Mouse (Mus musculus) G1E-ER4 (cell line): Measurements from ENCODE around the gene Cd28. TPM values are rescaled to one million over a fixed set of nuclear protein-coding genes. Genes with fewer than 3 reads are reported as not detected.

Experiments used
- GATA1 ChIP-seq: IDR thresholded peaks from one replicate; pipeline ENCODE4 v1.8.0; 2012; ENCODE audit warnings: low read length, inconsistent platforms
- polyA plus RNA-seq: library from polyadenylated mRNA; stranded (reverse); fragments of >175 nt; gene quantifications from 2 replicates; pipeline ENCODE4 v1.2.3, GENCODE M21; 2012

The Cd28 gene
- polyA plus RNA-seq, 1 experiment: not detected

DNA sequence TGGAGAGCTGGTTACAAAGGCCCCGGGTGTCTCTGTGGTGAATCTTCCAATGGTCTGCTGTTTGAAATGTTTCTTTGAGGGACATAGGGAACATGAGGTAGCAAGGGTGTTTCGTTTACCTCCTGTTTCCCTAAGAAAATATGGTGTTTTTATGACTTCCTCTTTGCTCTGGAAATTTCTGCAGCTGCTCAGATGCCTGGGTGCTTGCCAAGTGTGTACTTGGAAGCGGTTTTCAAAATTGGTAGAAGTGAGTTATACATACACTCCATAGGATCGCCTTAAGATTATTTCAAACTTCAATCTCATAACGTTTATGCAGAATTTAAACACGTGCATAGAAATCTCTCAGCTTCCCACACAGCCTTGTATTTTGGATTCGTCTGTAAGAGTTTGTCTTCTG is 29.1 kb downstream of the Cd28 start:
- TF ChIP-seq GATA1: no peak

DNA sequence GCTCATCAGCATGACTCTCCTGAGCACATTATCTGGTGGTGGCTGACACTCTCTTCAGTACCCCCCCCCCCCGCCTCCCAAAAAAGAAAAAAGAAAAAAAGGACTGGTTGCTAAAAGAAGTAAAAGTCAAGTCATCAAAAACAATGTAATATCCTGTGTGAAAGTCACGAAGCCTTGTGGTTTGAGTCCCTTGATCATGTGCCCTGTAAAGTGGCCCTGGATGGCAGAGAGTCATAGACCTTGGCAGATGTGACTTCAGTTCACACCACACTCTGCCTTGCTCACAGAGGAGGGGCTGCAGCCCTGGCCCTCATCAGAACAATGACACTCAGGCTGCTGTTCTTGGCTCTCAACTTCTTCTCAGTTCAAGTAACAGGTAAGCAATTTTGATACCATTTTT is 29.6 kb downstream of the Cd28 start:
- TF ChIP-seq GATA1: no peak

DNA sequence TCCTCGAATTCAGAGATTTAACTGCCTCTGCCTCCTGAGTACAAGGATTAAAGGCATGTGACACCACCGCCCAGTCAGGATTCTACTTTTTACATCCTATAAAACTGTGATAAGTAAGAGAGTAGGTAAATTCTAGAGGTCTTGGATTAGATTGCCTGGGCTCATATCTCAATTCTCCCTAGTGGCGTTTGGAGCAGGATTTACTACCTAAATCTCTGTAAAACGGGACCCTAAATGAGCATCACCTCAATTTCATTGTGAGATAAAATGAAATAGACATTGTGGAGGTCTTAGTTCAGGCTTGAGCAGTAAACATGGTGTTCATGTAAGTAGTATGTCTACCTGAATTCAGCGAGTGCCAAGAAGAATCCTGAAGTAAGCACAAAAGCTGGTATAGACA is 30.3 kb downstream of the Cd28 start:
- no peak for TF ChIP-seq GATA1

DNA sequence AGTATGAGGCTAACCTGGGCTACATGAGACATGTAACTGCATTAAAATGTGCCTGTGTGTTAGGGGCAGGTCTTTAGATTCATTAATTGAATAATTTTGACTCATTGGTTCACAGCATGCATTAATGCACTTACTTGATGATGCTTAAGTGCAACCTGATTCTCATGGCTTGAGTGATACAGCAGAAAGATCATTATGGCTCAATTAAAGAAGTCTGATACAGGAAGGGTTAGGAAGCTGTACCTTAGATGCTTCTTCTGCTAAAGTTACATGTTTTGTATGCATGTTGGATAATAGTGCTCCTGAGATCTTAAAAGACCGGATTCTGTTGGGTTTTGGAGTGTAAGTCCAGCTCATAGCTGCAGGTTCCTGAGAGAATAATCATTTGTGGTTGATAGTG is 31.7 kb downstream of the Cd28 start:
- TF ChIP-seq GATA1: no peak

DNA sequence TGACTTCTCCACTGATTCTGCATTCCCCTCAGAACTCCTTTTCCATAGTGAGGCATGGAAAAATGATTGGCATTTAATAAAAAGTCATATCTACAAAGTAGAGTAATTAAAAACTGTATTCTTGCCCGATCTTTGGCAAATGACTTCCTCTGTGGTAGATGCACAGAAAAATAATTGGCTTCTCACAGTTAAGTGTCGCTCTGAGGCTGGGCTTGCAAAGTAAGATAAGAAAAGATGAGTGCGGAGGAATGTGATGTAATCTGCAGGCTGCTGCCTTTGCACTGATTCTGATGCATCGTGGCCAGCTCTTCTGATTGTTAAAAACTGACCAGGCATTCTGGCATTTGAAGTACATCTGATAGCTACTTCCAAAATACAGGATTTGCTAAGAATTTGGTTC is 32.3 kb downstream of the Cd28 start:
- no peak for TF ChIP-seq GATA1

DNA sequence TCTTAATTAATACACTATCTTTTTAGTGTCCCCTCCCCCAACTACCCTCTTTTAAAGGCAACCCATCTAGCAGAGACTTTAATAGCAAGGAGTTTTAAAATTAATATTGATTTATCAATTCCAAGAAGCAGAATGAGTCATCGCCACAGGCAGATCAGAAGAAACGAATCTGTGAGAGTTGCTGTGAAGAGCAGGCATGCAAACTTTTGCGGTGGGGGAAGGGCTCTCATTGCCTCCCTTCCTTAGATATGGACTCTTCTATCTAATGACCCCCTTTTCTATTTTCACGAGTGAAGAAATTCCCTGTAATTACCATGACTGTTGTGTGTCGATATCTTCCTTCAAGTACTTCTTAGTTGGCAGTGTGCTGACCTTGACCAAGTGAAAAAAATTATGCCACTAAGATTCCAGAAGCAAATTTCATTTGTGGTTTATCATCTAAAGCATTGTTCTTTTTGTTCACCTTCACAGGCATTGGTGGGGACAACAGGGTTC is 32.8 kb downstream of the Cd28 start:
- no peak for TF ChIP-seq GATA1

DNA sequence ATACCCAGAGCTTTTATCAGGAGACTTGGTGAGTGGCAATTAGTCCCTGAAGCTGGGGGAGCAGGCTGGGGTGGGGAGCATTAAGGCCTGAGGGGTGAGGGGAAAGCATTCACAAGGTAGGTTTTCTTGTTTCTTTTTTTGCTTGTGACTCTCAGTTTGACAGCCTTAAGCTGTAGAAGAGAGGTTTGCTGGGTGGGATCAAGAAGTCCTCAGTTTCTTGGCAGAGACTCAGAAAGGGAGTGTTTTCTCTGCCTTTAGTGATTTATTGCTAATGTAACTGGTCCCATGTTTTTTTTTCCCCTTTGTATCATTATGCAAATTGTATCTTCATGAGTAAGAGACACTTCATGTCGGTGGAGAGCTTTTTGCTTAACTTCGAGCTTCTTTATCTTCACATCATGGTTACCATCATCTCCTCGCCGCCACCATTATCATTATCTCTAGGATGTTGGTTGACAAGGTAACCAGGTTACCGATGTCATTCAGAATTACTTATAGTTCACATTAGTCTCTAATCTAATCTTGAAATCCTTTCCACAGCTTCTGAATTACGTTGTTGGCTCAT is 33.7 kb downstream of the Cd28 start:
- TF ChIP-seq GATA1: no peak

DNA sequence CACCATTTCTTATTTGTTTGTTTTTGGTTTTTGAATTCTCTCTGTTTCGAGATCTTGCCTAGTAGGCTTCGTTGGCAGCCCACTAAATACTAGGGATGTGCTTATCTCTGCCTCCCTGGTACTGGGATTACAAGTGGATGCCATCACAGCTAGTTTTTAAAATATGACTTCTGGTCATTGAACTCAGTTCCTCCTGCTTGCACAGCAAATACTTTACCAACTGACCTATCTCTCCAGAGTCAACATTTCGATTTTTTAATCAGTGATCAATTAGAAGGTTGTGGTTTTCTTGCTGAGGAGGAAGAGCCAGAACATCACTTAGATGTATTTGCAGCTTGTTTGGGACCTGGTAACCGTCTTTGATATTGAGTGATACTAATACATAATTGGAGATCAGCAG is 34.4 kb downstream of the Cd28 start:
- TF ChIP-seq GATA1: no peak

DNA sequence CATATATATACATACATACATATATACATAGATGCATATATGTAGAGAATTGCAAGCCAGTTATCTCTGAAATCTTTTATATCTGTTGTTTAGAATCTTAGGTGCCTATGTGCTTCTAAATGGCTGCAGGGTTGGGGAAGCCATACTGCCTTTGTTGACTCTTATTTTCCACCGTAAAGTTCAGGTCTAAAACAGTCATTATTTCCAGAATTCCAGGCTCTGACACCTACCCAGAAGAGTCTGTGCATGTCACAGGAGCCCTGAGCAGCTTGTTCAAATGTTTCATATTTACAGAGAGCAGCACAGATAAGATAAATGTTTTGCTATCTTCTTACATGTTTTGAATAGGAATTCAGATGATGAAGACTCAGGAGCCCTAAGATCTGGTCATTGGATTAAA is 36.4 kb downstream of the Cd28 start:
- TF ChIP-seq GATA1: no peak

DNA sequence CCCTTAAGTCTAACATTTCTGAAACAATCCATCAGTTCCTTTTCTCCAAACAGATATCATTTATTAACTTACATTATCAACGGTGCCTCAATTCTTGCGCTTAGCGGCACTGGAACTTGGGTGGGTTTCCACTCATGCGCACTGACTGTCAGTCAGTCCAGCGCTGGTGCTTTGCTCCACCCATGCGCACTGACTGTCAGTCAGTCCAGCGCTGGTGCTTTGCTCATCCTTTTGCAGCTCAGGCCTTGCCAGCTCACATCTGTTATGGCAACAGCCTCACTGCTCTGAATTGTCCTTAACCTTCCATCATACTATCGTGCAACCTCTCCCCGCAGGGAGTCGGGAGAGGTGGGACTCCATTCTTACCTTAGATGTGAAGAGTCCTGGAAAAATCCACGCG is 37.4 kb downstream of the Cd28 start:
- no peak for TF ChIP-seq GATA1

DNA sequence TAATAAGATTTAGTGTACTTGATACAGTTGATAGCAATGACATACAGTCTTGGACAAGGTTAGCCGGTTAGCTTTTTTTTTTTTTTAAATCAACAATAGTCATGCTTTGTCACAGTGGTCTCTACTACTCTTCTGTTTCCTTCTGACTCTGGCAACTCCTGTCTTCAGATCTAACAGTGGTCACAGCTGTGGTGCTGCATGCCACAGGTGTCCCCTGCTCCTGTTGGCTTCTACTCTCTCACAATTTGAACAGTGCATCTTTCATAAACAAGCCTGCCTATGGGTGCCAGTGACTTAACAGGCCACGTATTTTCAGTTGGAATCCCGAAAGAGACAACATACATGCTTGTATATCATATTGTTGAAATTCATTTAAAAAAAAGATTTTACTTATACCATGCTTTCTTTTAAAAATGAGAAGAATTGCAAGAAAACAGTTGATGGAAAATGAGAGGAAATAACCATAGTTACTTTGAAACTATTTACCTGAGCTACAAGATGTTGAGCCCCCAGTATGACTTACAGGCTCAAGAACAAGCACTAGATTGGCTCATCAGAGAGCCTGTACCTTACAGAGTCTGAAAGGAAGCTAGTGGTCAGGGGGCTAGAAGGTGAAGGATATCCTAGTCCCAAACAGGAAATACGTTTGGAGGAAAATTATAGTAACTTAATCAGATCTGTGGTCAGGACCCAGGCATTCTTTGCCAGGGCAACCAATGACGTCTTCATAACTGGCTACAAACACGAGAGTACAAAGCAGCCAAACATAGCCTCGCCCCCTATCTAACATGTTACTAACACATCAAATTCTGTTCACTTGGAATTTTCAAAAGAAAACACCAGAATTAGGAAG is 39.0 kb downstream of the Cd28 start:
- TF ChIP-seq GATA1: no peak

DNA sequence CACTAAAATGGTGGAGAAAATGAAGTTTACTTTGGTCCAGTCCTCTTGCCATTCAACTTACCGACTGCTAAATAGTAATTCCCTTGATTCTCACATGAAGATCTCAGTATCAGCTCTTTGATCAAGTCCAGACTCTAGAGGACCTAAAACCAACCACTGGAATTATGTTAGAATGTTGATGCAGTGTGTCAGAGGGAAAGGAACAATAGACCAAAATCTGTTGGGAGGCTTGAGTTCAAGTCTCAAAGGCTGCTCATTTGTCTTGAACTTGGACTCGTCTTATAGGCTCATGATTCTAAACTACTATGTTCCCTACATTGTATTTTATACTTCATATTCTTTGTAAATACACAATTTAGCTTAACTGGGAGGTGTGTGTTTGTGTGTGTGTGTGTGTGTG is 41.0 kb downstream of the Cd28 start:
- TF ChIP-seq GATA1: no peak

DNA sequence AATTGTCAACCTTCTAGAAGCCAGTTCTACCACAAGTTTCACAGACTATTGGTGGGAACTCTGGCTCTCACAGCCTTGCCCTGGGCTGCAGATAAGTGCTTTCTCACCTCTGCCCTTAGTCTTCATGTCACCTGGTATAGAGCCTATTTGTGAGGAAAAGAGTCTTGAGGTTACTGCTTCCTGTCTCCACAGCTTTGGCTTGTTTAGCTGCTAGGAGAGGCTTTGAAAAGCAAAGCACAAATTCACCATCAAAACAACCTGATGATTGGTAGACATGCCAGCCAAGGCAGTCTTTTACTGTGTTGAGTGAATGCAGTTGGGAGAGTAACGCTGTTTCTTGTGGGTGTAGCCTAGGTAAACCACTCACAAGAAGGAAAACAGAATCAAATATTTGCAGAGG is 41.6 kb downstream of the Cd28 start:
- TF ChIP-seq GATA1: no peak

DNA sequence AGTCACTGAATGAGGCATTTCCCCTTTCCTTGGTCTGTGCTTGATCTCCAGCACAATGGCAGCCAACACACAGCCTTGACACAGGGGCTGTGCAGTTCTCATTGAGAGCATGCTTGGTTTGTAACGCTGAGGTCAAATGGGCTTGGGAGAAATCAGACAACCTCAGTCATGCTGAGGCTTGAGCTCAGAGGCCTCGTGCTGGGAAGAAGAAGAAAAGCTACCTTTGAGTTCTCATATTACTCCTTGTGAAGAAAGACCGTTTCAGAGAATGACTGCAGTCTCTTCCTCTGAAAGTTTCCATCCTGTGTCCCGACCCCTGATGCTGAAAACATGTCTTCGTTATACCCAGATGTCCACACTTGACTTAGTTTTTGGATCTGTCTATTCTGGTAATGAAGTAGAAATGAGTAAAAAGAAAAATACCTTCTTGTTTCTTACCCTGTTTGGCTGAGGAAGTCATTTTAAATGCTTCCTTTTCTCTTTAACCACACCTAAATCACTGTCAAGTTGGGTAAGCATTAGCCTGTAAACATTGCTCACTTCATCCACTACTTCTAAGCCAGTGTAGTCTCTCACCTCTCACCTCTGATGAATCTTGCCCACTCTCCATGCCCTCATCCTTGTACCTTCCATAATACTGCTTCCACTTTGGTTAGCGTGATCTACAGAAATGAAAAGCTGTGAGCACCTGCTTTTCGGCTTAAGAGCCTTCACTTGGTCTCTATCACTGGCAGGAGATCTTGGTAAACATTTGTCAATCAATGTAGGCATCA is 43.1 kb downstream of the Cd28 start:
- no peak for TF ChIP-seq GATA1

DNA sequence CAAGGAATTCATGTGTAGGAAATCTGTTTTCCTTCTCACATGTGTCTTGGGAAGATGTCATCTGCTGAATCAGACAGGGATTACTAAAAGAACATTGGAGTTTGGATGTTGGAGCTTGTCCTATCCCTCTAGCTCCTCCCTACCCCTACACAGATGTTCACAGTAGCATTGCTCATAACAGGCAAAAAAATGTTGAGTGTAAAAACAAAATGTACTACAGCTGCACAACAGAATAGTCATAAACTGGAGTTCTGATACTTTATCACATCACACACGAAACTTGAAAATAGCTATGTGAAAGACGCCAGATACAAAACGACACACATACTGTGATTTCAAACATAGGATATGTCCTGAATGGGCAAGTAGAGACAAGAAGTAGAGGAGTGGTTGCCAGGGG is 43.9 kb downstream of the Cd28 start:
- no peak for TF ChIP-seq GATA1

DNA sequence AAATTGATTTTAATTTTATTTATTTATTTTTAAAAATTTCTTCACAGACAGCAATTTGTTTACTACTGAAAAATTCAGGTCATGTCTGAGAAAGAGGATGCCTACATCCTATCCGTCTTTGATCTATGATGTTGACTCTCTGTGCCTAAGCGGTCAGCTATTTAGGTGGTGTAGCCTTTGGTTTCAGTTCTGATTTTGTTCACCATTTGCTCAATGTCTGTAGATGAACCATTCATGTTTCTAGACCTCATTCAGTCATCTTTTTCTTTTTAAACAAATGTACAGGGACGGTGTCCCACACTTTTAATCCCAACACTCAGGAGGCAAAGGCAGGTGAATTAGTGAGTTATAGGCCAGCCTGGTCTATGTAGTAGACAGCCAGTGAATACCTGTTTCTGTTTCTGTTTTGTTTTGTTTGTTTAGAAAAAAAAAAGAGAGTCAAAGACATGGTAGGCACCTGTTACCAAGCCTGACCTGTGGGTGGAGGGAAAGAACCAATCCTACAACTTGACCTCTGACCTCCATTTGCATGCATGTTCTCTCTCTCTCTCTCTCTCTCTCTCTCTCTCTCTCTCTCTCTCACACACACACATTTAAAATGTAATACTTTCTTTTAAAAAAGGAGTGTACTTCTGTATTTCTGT is 45.0 kb downstream of the Cd28 start:
- TF ChIP-seq GATA1: no peak
